8 mouse cellular contexts compared by ENCODE assay signal in the genomic region with DNA sequence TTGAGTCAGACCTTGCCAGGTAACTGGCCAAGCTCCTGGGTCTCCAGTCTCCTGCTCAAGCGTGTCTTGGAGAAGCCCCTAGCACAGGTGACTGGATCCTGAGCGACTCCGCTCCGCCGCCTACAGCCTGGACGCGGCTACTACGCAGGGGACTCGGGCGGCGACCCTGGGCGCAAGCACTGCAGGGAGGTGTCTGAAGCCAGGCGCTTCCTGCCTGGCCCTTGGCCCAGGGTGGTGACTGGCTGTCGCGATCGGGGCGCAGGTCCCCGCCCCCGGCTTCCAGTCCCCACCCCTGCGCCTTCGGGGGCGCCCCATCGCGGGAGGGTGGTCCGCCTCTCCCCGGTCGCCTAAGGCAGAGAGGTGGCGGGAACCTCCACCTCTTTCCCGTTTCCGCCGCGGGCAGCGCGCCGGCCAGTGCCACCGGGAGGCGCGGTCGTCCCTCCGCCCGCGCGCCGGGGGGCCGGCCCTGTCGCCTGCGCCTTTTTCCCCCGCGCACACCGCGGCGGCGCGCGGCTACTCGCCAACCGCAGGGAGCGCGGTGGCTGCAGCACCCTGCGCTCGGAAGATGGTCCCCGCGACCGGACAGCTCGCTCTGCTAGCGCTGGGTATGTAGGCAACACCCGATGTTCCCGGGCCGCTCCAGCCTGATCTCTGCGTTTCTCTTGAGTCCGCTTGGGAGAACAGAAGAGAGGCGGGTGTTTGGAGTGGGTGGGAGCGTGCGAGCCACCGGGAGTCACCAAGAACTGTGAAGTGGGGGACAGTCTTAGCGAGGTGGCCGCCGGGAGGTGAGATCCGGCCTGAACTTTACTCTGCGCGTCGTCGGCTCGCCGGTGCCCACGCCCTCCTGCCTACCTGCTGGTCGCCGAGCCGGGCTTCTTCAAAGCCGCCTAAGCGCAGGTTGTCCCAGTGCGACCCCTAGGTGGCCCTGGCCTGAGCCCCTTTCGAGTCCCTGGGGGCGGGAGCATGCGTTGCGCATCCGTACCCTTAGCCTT. TPM values are rescaled to one million over a fixed set of nuclear protein-coding genes. Genes with fewer than 3 reads are reported as not detected.
DNase-seq lines count a peak whose midpoint lies in the region; ATAC-seq and TF ChIP-seq lines count a peak whose summit lies in the region.

TSS of gene Tgfa (plus strand) at position 283 of the 992 bp plus-strand sequence.

- peak within 1 kb of the TSS; percentile 51 for H3K4me3 ChIP-seq in erythroblast, embryonic 14.5 days (replicated peaks)
- H3K4me3 ChIP-seq in cortical plate, adult 2 months (ENCODE audit: insufficient read depth, low read length) = peak within 1 kb of the TSS; percentile 83
- H3K4me3 ChIP-seq in intestine, embryonic 16.5 days (ENCODE audit: low read length) = peak within 1 kb of the TSS; percentile 73
- H3K4me3 ChIP-seq in limb, embryonic 10.5 days = peak within 1 kb of the TSS; percentile 73
- peak within 1 kb of the TSS; percentile 64 for H3K4me3 ChIP-seq in midbrain, embryonic 12.5 days

- ATAC-seq in erythroblast, adult 5-6 weeks (replicated peaks; ENCODE audit: low FRiP score, poor library complexity, severe bottlenecking) = no peak
- peak; percentile 74 for ATAC-seq in granulocyte monocyte progenitor cell, adult 5-6 weeks (replicated peaks; ENCODE audit: poor library complexity, severe bottlenecking)
- ATAC-seq in intestine, embryonic 16.5 days = peak; percentile 94
- peak; percentile 90 for ATAC-seq in midbrain, embryonic 12.5 days (ENCODE audit: low FRiP score, low read depth)

- H3K4me1 ChIP-seq in erythroblast, embryonic 14.5 days (ENCODE audit: control insufficient read depth) = no peaks in the 10 kb centered on the region
- peaks cover 4% of the 10 kb centered on the region; the same call in 1 of the 2 replicates for H3K4me1 ChIP-seq in cortical plate, adult 2 months (ENCODE audit: control insufficient read depth, insufficient read depth, low read length)
- H3K4me1 ChIP-seq in intestine, embryonic 16.5 days (ENCODE audit: control insufficient read depth, insufficient read depth, low read length) = peaks cover 6% of the 10 kb centered on the region; the same call in 1 of the 2 replicates
- H3K4me1 ChIP-seq in limb, embryonic 10.5 days = peaks cover 34% of the 10 kb centered on the region
- peaks cover 18% of the 10 kb centered on the region for H3K4me1 ChIP-seq in midbrain, embryonic 12.5 days

- peaks cover 52% of the 10 kb centered on the region for H3K27me3 ChIP-seq in erythroblast, embryonic 14.5 days (ENCODE audit: control insufficient read depth)
- H3K27me3 ChIP-seq in intestine, embryonic 16.5 days (replicated peaks; ENCODE audit: control insufficient read depth, insufficient read depth, low read length) = peaks cover 14% of the 10 kb centered on the region; the same call in 1 of the 2 replicates
- peaks cover 66% of the 10 kb centered on the region for H3K27me3 ChIP-seq in limb, embryonic 10.5 days (ENCODE audit: low read depth, poor library complexity, severe bottlenecking)
- H3K27me3 ChIP-seq in midbrain, embryonic 12.5 days = peaks cover 58% of the 10 kb centered on the region

- under 1% methylated on average over 92 of the region's 97 CpGs for WGBS in intestine, embryonic 16.5 days
- WGBS in limb, embryonic 10.5 days = under 1% methylated on average over 97 of the region's 97 CpGs
- WGBS in midbrain, embryonic 12.5 days = under 1% methylated on average over 97 of the region's 97 CpGs

- peak within 1 kb of the TSS; percentile 90 for H3K27ac ChIP-seq in cortical plate, adult 2 months (ENCODE audit: insufficient read depth, low read length)
- H3K27ac ChIP-seq in intestine, embryonic 16.5 days (ENCODE audit: low read length) = peak within 1 kb of the TSS; percentile 87
- peak within 1 kb of the TSS; percentile 68 for H3K27ac ChIP-seq in limb, embryonic 10.5 days
- H3K27ac ChIP-seq in midbrain, embryonic 12.5 days (replicated peaks) = 0 out of 2 replicates have a peak within 1 kb of the TSS, but pooled peaks have one; percentile 17

- peak within 1 kb of the TSS; percentile 95 for H3K4me2 ChIP-seq in intestine, embryonic 16.5 days (ENCODE audit: low read depth, low read length)
- H3K4me2 ChIP-seq in midbrain, embryonic 12.5 days (replicated peaks) = peak within 1 kb of the TSS; percentile 95

- no peaks in the 10 kb centered on the region for H3K36me3 ChIP-seq in erythroblast, embryonic 14.5 days (ENCODE audit: control insufficient read depth)
- H3K36me3 ChIP-seq in intestine, embryonic 16.5 days (ENCODE audit: control insufficient read depth, insufficient read depth, low read length) = no peaks in the 10 kb centered on the region
- no peaks in the 10 kb centered on the region for H3K36me3 ChIP-seq in limb, embryonic 10.5 days
- no peaks in the 10 kb centered on the region for H3K36me3 ChIP-seq in midbrain, embryonic 12.5 days

- DNase-seq in limb, embryonic 10.5 days (ENCODE audit: low spot score) = peak; percentile 77
- DNase-seq in spleen, postnatal 4 days (ENCODE audit: low spot score in 2 of 2) = peak; percentile 16 to 66

- no peak for TF ChIP-seq POLR2A in cortical plate, adult 2 months (IDR thresholded peaks at IDR 0.05; ENCODE audit: extremely low read depth, insufficient read depth, low read length)

- peak; percentile 22; the same call in 1 of the 2 replicates for TF ChIP-seq CTCF in cortical plate, adult 2 months (IDR thresholded peaks at IDR 0.05; ENCODE audit: extremely low read depth, insufficient read depth, low read length)

- H3K9ac ChIP-seq in intestine, embryonic 16.5 days (ENCODE audit: low read depth, low read length) = peak within 1 kb of the TSS; percentile 77
- peak within 1 kb of the TSS; percentile 57 for H3K9ac ChIP-seq in midbrain, embryonic 12.5 days (replicated peaks)

- H3K9me3 ChIP-seq in erythroblast, embryonic 14.5 days (ENCODE audit: control insufficient read depth, low read length) = no peaks in the 10 kb centered on the region
- no peaks in the 10 kb centered on the region for H3K9me3 ChIP-seq in intestine, embryonic 16.5 days (ENCODE audit: control insufficient read depth, low read length)
- H3K9me3 ChIP-seq in limb, embryonic 10.5 days (replicated peaks) = no peaks in the 10 kb centered on the region
- H3K9me3 ChIP-seq in midbrain, embryonic 12.5 days = no peaks in the 10 kb centered on the region

RNA-seq across cellular contexts. Expression of gene Tgfa, which starts in this region (rescaled TPM):
- not detected in 2 replicates for polyA plus RNA-seq in erythroblast, embryonic 14.5 days (2012)
- not detected in 2 replicates for total RNA-seq in erythroblast, adult 5-6 weeks (2015; ENCODE audit: low replicate concordance)
- not detected in 2 replicates for total RNA-seq in erythroblast, adult 5-6 weeks (2017; ENCODE audit: low replicate concordance)
- polyA plus RNA-seq in cortical plate, adult 2 months (2012; rRNA removed) = 14.0 and 18.6 TPM in 2 replicates
- total RNA-seq in granulocyte monocyte progenitor cell, adult 5-6 weeks (2014; fragmentation: Nextera tagmentation) = not detected in 2 replicates
- total RNA-seq in granulocyte monocyte progenitor cell, adult 5-6 weeks (2017) = not detected in 2 replicates
- 6.0 and 7.0 TPM in 2 replicates for polyA plus RNA-seq in intestine, embryonic 16.5 days (2015; fragmentation: Nextera tagmentation; extraction: Ambion mirVana)
- 0.43 and 1.1 TPM in 2 replicates for polyA plus RNA-seq in limb, embryonic 10.5 days (2016; fragmentation: Nextera tagmentation; extraction: Ambion mirVana)
- 1.8 TPM in 2 replicates for polyA plus RNA-seq in midbrain, embryonic 12.5 days (2016; fragmentation: Nextera tagmentation; extraction: Ambion mirVana)

Comparison
In these comparisons a context has a peak if more than half of its experiments do, and no peak if none do; other contexts are left out.
1. Peak in ATAC-seq in granulocyte monocyte progenitor cell, adult 5-6 weeks; RNA of the gene not detected or under 1 TPM.
2. H3K27ac ChIP-seq: peak in every context shown above with its lines; median percentile 90 in cortical plate, adult 2 months; 87 in intestine, embryonic 16.5 days; 68 in limb, embryonic 10.5 days; 17 in midbrain, embryonic 12.5 days.